Comparison of ENCODE assay signal across 1 mouse cellular context in genomic region chr9:107554319-107554825, GRCm38 (mm10).
A peak's percentile ranks its signal among the peaks of the same experiment; 100 is the strongest.
TF ChIP-seq lines count a peak whose summit lies in the region.

No protein-coding gene starts in this region.

TF ChIP-seq in CH12.LX, 34 proteins besides CTCF, POLR2A, EP300 and RAD21:
- no peak for TF ChIP-seq USF2 (conservative IDR thresholded peaks at IDR 0.05; ENCODE audit: low read depth, low read length)
- TF ChIP-seq BHLHE40 (IDR thresholded peaks at IDR 0.05; ENCODE audit: low read depth, low read length) = peak; percentile 83
- no peak for TF ChIP-seq RCOR1 (conservative IDR thresholded peaks at IDR 0.05; ENCODE audit: low read depth, low read length)
- TF ChIP-seq MEF2A (IDR thresholded peaks at IDR 0.05; ENCODE audit: borderline replicate concordance, low read depth, low read length) = peak; percentile 6; the same call in 1 of the 2 replicates
- peak; percentile 80; the same call in 1 of the 2 replicates for TF ChIP-seq MAZ (IDR thresholded peaks at IDR 0.05; ENCODE audit: low read depth, low read length)
- peak; percentile 77 for TF ChIP-seq NELFE (IDR thresholded peaks at IDR 0.05; ENCODE audit: low read depth, low read length)
- TF ChIP-seq ZMIZ1 (IDR thresholded peaks at IDR 0.05; ENCODE audit: low read depth, low read length) = peak; percentile 74
- peak; percentile 42 for TF ChIP-seq HCFC1 (IDR thresholded peaks at IDR 0.05; ENCODE audit: low read depth, low read length)
- 0 out of 2 replicates have a peak, but pooled peaks have one; percentile 12 for TF ChIP-seq KAT2A (IDR thresholded peaks at IDR 0.05; ENCODE audit: insufficient replicate concordance, low read length)
- no peak for TF ChIP-seq ZNF384 (IDR thresholded peaks at IDR 0.05; ENCODE audit: low read depth, low read length)
- TF ChIP-seq PAX5 (IDR thresholded peaks at IDR 0.05; ENCODE audit: low read length) = no peak
- no peak for TF ChIP-seq USF1 (IDR thresholded peaks at IDR 0.05; ENCODE audit: low read depth, low read length)
- TF ChIP-seq MXI1 (IDR thresholded peaks at IDR 0.05; ENCODE audit: low read depth, low read length) = peak; percentile 92
- TF ChIP-seq MAX (IDR thresholded peaks at IDR 0.05; ENCODE audit: low read length) = peak; percentile 91
- peak; percentile 77 for TF ChIP-seq SIN3A (IDR thresholded peaks at IDR 0.05; ENCODE audit: low read length)
- peak; percentile 85 for TF ChIP-seq POLR2AphosphoS2 (IDR thresholded peaks at IDR 0.05; ENCODE audit: low read depth, low read length)
- no peak for TF ChIP-seq CHD1 (IDR thresholded peaks at IDR 0.05; ENCODE audit: low read depth, low read length)
- peak; percentile 90 for TF ChIP-seq ELF1 (IDR thresholded peaks at IDR 0.05; ENCODE audit: low read depth, low read length)
- TF ChIP-seq UBTF (IDR thresholded peaks at IDR 0.05; ENCODE audit: low read depth, low read length) = no peak
- TF ChIP-seq E2F4 (IDR thresholded peaks at IDR 0.05; ENCODE audit: insufficient replicate concordance, low read depth, low read length) = 0 out of 2 replicates have a peak, but pooled peaks have one; percentile 48
- peak; percentile 88 for TF ChIP-seq NRF1 (IDR thresholded peaks at IDR 0.05; ENCODE audit: low read depth, low read length)
- TF ChIP-seq IRF4 (IDR thresholded peaks at IDR 0.05; ENCODE audit: low read depth, low read length) = no peak; the same call in 1 of the 2 replicates
- TF ChIP-seq GABPA (IDR thresholded peaks at IDR 0.05; ENCODE audit: insufficient replicate concordance, low read depth, low read length) = no peak
- no peak for TF ChIP-seq ZC3H11A (IDR thresholded peaks at IDR 0.05; ENCODE audit: low read depth, low read length)
- no peak for TF ChIP-seq MAFK (IDR thresholded peaks at IDR 0.05; ENCODE audit: insufficient replicate concordance, low read length)
- no peak for TF ChIP-seq JUND (conservative IDR thresholded peaks at IDR 0.05; ENCODE audit: low read depth, low read length)
- TF ChIP-seq ETS1 (conservative IDR thresholded peaks at IDR 0.05; ENCODE audit: low read depth, low read length) = peak; percentile 49; the same call in 1 of the 2 replicates
- TF ChIP-seq TBP (conservative IDR thresholded peaks at IDR 0.05; ENCODE audit: low read depth, low read length) = no peak
- TF ChIP-seq CHD2 (IDR thresholded peaks at IDR 0.05; ENCODE audit: low read length) = no peak
- peak; percentile 71 for TF ChIP-seq MYC (IDR thresholded peaks at IDR 0.05; ENCODE audit: low read depth, low read length)
- no peak for TF ChIP-seq SMC3 (IDR thresholded peaks at IDR 0.05; ENCODE audit: low read depth, low read length)
- peak; percentile 77 for TF ChIP-seq TCF12 (IDR thresholded peaks at IDR 0.05; ENCODE audit: low read depth, low read length)
- TF ChIP-seq ZKSCAN1 (IDR thresholded peaks at IDR 0.05; ENCODE audit: borderline replicate concordance, low read depth, low read length) = no peak
- peak; percentile 80 for TF ChIP-seq JUN (IDR thresholded peaks at IDR 0.05; ENCODE audit: insufficient read depth, low read depth, low read length)
